Mouse (Mus musculus): ENCODE measurements around the gene Fez2.

DNA sequence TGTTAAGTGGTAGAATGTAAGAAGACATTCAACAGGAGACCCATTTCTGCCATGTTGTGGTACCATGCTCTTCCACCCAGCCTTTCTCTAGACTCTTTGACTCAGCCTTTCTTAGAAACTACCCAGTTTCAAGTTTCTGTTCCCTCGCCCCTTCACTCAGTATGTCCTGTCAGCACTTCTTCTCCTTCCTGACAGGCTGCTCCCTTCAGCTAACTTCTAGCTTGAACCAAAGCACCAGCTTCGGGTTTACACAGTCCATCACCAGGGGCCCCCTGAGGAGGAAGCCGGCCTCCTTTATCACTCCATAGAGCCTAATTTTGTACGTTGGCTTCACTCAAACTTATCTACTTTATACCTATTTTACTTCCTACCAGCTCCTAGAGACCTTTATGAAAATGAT is 1.3 kb upstream of the Fez2 start:
- TF ChIP-seq CTCF (IDR thresholded peaks at IDR 0.05; ENCODE audit: low read depth, low read length) = no peak
- TF ChIP-seq POLR2A (IDR thresholded peaks at IDR 0.05; ENCODE audit: extremely low read depth, insufficient read depth, low read length) = no peak

Data from liver, adult 2 months (tissue).